Mouse (Mus musculus) T-helper 2 cell (primary cell): ENCODE results near the gene Foxred2.

ENCODE experiments used
- in situ Hi-C: fragments of 300-600 bp; cut with MboI, MseI; formaldehyde crosslinking; loops from one replicate; pipeline ENCODE4 v1.15.1; 2025; ENCODE audit warnings: high pct_unique_total_duplicates

Gene Foxred2

GRCm38 (mm10) chr15:77916851-77917544, 39.5 kb downstream of the Foxred2 start:
- in situ Hi-C loops = no loop called here

- in situ Hi-C loops = no loop called here
Observed at GRCm38 (mm10) chr15:77915287-77915686, 41.2 kb downstream of the Foxred2 start.

GRCm38 (mm10) chr15:77914507-77914906, 42.0 kb downstream of the Foxred2 start:
- in situ Hi-C loops = loop anchor here (5.0 kb wide), 1 partner anchor 57 kb away; no protein-coding TSS in a partner anchor

- in situ Hi-C loops = loop anchor here (5.0 kb wide), 1 partner anchor 56 kb away; no protein-coding TSS in a partner anchor
Observed at GRCm38 (mm10) chr15:77913054-77913453, 43.5 kb downstream of the Foxred2 start.

GRCm38 (mm10) chr15:77912585-77912984, 43.9 kb downstream of the Foxred2 start:
- in situ Hi-C loops = loop anchor here (5.0 kb wide), 1 partner anchor 55 kb away; no protein-coding TSS in a partner anchor

- in situ Hi-C loops = loop anchor here (5.0 kb wide), 1 partner anchor 55 kb away; no protein-coding TSS in a partner anchor
Observed at GRCm38 (mm10) chr15:77912048-77912447, 44.5 kb downstream of the Foxred2 start.

- in situ Hi-C loops = loop anchor here (5.0 kb wide), 1 partner anchor 54 kb away; no protein-coding TSS in a partner anchor
Observed at GRCm38 (mm10) chr15:77911065-77911464, 45.5 kb downstream of the Foxred2 start.

GRCm38 (mm10) chr15:77907646-77908518, 48.6 kb downstream of the Foxred2 start:
- in situ Hi-C loops = loop anchor here (5.0 kb wide), 1 partner anchor 136 kb away; no protein-coding TSS in a partner anchor

- in situ Hi-C loops = loop anchor here (5.0 kb wide), 1 partner anchor 134 kb away; no protein-coding TSS in a partner anchor
Observed at GRCm38 (mm10) chr15:77906545-77906944, 50.0 kb downstream of the Foxred2 start.

- in situ Hi-C loops = loop anchor here (5.0 kb wide), 1 partner anchor 134 kb away; no protein-coding TSS in a partner anchor
Observed at GRCm38 (mm10) chr15:77906081-77906480, 50.4 kb downstream of the Foxred2 start.

- in situ Hi-C loops = loop anchor here (5.0 kb wide), 1 partner anchor 133 kb away; no protein-coding TSS in a partner anchor
Observed at GRCm38 (mm10) chr15:77905275-77905970, 51.1 kb downstream of the Foxred2 start.

GRCm38 (mm10) chr15:77904363-77904892, 52.1 kb downstream of the Foxred2 start:
- in situ Hi-C loops = no loop called here

GRCm38 (mm10) chr15:77903176-77903575, 53.3 kb downstream of the Foxred2 start:
- in situ Hi-C loops = no loop called here

GRCm38 (mm10) chr15:77894926-77895325, 61.6 kb downstream of the Foxred2 start:
- in situ Hi-C loops = no loop called here

- in situ Hi-C loops = no loop called here
Observed at GRCm38 (mm10) chr15:77893292-77893691, 63.2 kb downstream of the Foxred2 start.

GRCm38 (mm10) chr15:77892420-77892819, 64.1 kb downstream of the Foxred2 start:
- in situ Hi-C loops = no loop called here

- in situ Hi-C loops = no loop called here
Observed at GRCm38 (mm10) chr15:77891766-77892165, 64.8 kb downstream of the Foxred2 start.
